Mouse (Mus musculus): ENCODE data around the gene Scamp5. TPM values are rescaled to one million over a fixed set of nuclear protein-coding genes. Genes with fewer than 3 reads are reported as not detected.

Gene Scamp5
- polyA plus RNA-seq, 1 experiment from 2014 or later, result 8.4 TPM

DNA sequence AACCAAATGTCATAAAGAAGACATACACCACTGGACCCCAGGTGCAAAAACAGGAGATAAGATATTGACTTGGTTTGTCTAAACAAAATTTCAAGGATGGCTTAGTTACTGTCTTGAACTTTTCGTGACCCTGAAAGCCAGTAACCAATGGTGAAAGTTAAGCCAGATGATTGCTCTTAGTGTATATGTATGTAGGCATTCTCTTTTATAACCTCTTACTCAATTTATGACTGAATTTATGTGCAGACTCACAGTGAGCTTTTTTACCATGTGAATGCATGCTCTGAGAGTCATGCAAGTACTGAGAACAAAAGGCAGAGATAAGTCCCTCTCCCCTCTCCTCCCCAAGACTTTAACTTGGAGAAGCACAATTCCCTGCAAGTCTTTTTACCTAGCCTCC is 75.0 kb downstream of the Scamp5 start:
- Histone ChIP-seq H3K4me1 (ENCODE audit: insufficient read depth) (no peaks in the 10 kb centered on the region), H3K4me2 (ENCODE audit: low read depth, low read length) (no peak overlapping the region), H3K9ac (replicated peaks) (no peak overlapping the region), H3K9me3 (ENCODE audit: low read length) (no peaks in the 10 kb centered on the region), H3K27ac (ENCODE audit: low read depth) (no peak overlapping the region), H3K36me3 (replicated peaks; ENCODE audit: insufficient read depth, low read length) (no peaks in the 10 kb centered on the region), H3K27me3 (ENCODE audit: insufficient read depth, low read length) (no peaks in the 10 kb centered on the region), H3K4me3 (ENCODE audit: low read depth, low read length) (no peak overlapping the region)
- no peak for TF ChIP-seq EP300 (IDR thresholded peaks at IDR 0.05; ENCODE audit: low read depth)
- no peak for TF ChIP-seq CTCF (IDR thresholded peaks at IDR 0.05; ENCODE audit: low read depth)
- WGBS (ENCODE audit: insufficient replicate concordance), result 62% methylated on average over 1 of the region's 1 CpGs
- ATAC-seq (no peak), DNase-seq (no peak)

Other genes with a start within 250 kb of the Scamp5 start
- gene Trcg1, start 231.5 kb downstream of the Scamp5 start, polyA plus RNA-seq (2015; fragmentation: Nextera tagmentation; extraction: Ambion mirVana), result not detected in 2 replicates
- gene 1700017B05Rik, start 205.4 kb downstream of the Scamp5 start, polyA plus RNA-seq (2015; fragmentation: Nextera tagmentation; extraction: Ambion mirVana), result 10.1 and 10.4 TPM in 2 replicates
- 10.7 and 11.5 TPM in 2 replicates for gene Ppcdc, start 27.9 kb downstream of the Scamp5 start, polyA plus RNA-seq (2015; fragmentation: Nextera tagmentation; extraction: Ambion mirVana)
- gene Rpp25, start 36.0 kb upstream of the Scamp5 start, polyA plus RNA-seq (2015; fragmentation: Nextera tagmentation; extraction: Ambion mirVana), result 0.48 and 0.67 TPM in 2 replicates
- gene Cox5a, start 53.2 kb upstream of the Scamp5 start, polyA plus RNA-seq (2015; fragmentation: Nextera tagmentation; extraction: Ambion mirVana), result 761 and 777 TPM in 2 replicates
- gene Fam219b, start 69.5 kb upstream of the Scamp5 start, polyA plus RNA-seq (2015; fragmentation: Nextera tagmentation; extraction: Ambion mirVana), result 4.6 and 5.1 TPM in 2 replicates
- 7.3 and 8.2 TPM in 2 replicates for gene Mpi, start 84.7 kb upstream of the Scamp5 start, polyA plus RNA-seq (2015; fragmentation: Nextera tagmentation; extraction: Ambion mirVana)
- gene Scamp2, start 92.9 kb upstream of the Scamp5 start, polyA plus RNA-seq (2015; fragmentation: Nextera tagmentation; extraction: Ambion mirVana), result 29.6 and 31.2 TPM in 2 replicates
- gene Ulk3, start 121.4 kb upstream of the Scamp5 start, polyA plus RNA-seq (2015; fragmentation: Nextera tagmentation; extraction: Ambion mirVana), result 3.6 and 3.7 TPM in 2 replicates
- not detected in 2 replicates for gene Cplx3, start 138.2 kb upstream of the Scamp5 start, polyA plus RNA-seq (2015; fragmentation: Nextera tagmentation; extraction: Ambion mirVana)
- not detected in 2 replicates for gene Lman1l, start 152.7 kb upstream of the Scamp5 start, polyA plus RNA-seq (2015; fragmentation: Nextera tagmentation; extraction: Ambion mirVana)
- gene Csk, start 185.6 kb upstream of the Scamp5 start, polyA plus RNA-seq (2015; fragmentation: Nextera tagmentation; extraction: Ambion mirVana), result 13.6 and 15.5 TPM in 2 replicates
- 19.9 and 30.7 TPM in 2 replicates for gene Cyp1a2, start 215.6 kb upstream of the Scamp5 start, polyA plus RNA-seq (2015; fragmentation: Nextera tagmentation; extraction: Ambion mirVana)
- gene Cyp1a1, start 219.9 kb upstream of the Scamp5 start, polyA plus RNA-seq (2015; fragmentation: Nextera tagmentation; extraction: Ambion mirVana), result 2.2 and 4.3 TPM in 2 replicates
- 9.9 and 13.2 TPM in 2 replicates for gene Edc3, start 240.5 kb upstream of the Scamp5 start, polyA plus RNA-seq (2015; fragmentation: Nextera tagmentation; extraction: Ambion mirVana)